Mouse (Mus musculus) hindbrain, embryonic 11.5 days (tissue): Measurements from ENCODE around the gene Upf3a. TPM values are rescaled to one million over a fixed set of nuclear protein-coding genes. Genes with fewer than 3 reads are reported as not detected.
"Not testable (repeated sequence)": the region's sequence is repeated elsewhere in the genome, so short reads cannot be mapped to it uniquely, and the experiment has no call there.

Experiments used
- ATAC-seq: fragments of 200-750 bp; cut with Nextera tagmentation; 2 replicates; pipeline ENCODE4 v1.8.0; 2017; ENCODE audit warnings: mild to moderate bottlenecking, moderate TSS enrichment, moderate library complexity; ENCODE audit not compliant: low FRiP score
- DNase-seq: peaks from one replicate; pipeline ENCODE4 v3.0.0-alpha.2; 2015; ENCODE audit warnings: low spot score
- H3K27ac ChIP-seq: fragments of 300-500 bp; sonication (generic); 2 replicates; pipeline ENCODE4 v1.5.1; 2014; ENCODE audit warnings: mild to moderate bottlenecking, low read depth, low read length
- H3K27me3 ChIP-seq: fragments of 300-500 bp; sonication (generic); 2 replicates; pipeline ENCODE4 v1.6.1; 2014; ENCODE audit warnings: mild to moderate bottlenecking, low read length, moderate library complexity, mixed read lengths; ENCODE audit not compliant: control insufficient read depth, insufficient read depth
- H3K36me3 ChIP-seq: fragments of 300-500 bp; sonication (generic); 2 replicates; pipeline ENCODE4 v1.6.1; 2014; ENCODE audit warnings: mild to moderate bottlenecking, low read length, moderate library complexity, mixed read lengths; ENCODE audit not compliant: control insufficient read depth, insufficient read depth
- H3K4me1 ChIP-seq: fragments of 300-500 bp; sonication (generic); replicated peaks from 2 replicates; pipeline ENCODE4 v1.6.1; 2014; ENCODE audit warnings: low read length, mixed read lengths; ENCODE audit not compliant: control insufficient read depth, insufficient read depth
- H3K4me2 ChIP-seq: fragments of 300-500 bp; sonication (generic); replicated peaks from 2 replicates; pipeline ENCODE4 v1.6.1; 2014; ENCODE audit warnings: mild to moderate bottlenecking, low read depth, low read length
- H3K4me3 ChIP-seq: fragments of 300-500 bp; sonication (generic); 2 replicates; pipeline ENCODE4 v1.5.1; 2014; ENCODE audit warnings: low read depth, low read length
- H3K9ac ChIP-seq: fragments of 300-500 bp; sonication (generic); 2 replicates; pipeline ENCODE4 v1.6.1; 2014; ENCODE audit warnings: low read depth, low read length
- H3K9me3 ChIP-seq: fragments of 300-500 bp; sonication (generic); 2 replicates; pipeline ENCODE4 v1.6.1; 2016; ENCODE audit warnings: low read length; ENCODE audit not compliant: control insufficient read depth
- WGBS: fragments of 180-500 bp; shearing (Covaris S2); extraction: QIAGEN DNeasy Blood & Tissue Kit; methylation state at CpG from one replicate; pipeline ENCODE4 v1.1.7; 2014; 5-methylcytosine and 5-hydroxymethylcytosine counted together
- polyA plus RNA-seq: library from polyadenylated mRNA; unstranded; fragments of >200 nt; fragmentation: Nextera tagmentation; extraction: Ambion mirVana; gene quantifications from 2 replicates; pipeline ENCODE4 v1.2.1, GENCODE M21; 2014

Upf3a gene
- polyA plus RNA-seq, 1 experiment from 2014 or later, result 43.7 TPM

DNA sequence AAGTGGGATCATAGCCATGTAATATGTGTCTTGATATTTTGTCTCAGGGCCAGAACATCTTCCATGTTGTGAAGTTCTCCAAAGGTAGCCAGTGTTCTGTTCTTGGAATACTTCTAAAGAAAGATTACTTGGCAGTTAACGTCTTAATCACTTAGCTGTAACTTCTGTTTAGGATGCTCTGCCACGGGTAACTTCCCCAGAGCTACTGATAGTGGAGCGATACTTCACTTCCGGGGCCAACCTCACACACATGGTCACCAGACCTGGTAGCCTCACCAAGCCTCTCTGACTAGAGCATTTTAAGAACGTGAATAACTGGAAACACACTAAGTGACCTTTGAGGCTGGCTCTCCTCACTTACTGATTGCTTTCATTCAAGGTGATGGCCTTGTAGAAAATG is 14.2 kb downstream of the Upf3a start:
- Histone ChIP-seq H3K36me3 (0 out of 2 replicates have a peak, but pooled peaks cover 4% of the 10 kb centered on the region), H3K27ac (no peak overlapping the region), H3K9ac (no peak overlapping the region), H3K9me3 (no peaks in the 10 kb centered on the region), H3K4me3 (no peak overlapping the region), H3K4me1 (no peaks in the 10 kb centered on the region), H3K4me2 (no peak overlapping the region), H3K27me3 (no peaks in the 10 kb centered on the region)
- no peak for ATAC-seq
- WGBS, result 90% methylated on average over 5 of the region's 5 CpGs
- no peak for DNase-seq

DNA sequence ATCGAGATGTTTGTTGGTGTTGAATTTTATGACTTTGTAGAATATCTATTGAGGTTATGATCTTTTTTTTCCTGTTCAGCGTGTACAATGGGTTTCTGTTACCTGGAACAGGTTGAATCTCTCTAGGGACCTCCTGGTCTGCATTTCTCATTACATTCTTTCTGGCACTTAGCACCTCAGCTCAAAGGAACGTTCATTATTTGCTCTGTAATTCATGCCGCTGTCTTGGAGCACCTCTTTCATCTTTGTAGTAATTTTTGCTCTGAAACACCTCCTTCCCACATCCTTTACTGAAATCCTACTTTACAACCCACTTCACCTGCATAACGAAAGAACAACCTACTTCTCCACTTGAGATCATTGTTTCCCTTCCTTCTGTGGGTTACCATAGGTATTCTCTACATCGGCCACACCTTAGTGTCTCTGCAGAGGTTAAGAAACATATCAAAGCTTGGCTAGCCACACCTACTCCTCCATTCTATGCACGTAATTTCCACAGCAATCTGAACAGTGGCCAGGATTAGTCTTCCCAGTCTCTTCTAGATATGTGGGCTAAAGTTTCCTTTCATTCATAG is 43.3 kb downstream of the Upf3a start:
- Histone ChIP-seq H3K4me2 (no peak overlapping the region), H3K27me3 (no peaks in the 10 kb centered on the region), H3K27ac (no peak overlapping the region), H3K9me3 (no peaks in the 10 kb centered on the region), H3K4me3 (no peak overlapping the region), H3K36me3 (no peaks in the 10 kb centered on the region), H3K9ac (no peak overlapping the region), H3K4me1 (no peaks in the 10 kb centered on the region)
- DNase-seq (no peak), ATAC-seq (no peak)
- WGBS, result 86% methylated on average over 7 of the region's 7 CpGs

DNA sequence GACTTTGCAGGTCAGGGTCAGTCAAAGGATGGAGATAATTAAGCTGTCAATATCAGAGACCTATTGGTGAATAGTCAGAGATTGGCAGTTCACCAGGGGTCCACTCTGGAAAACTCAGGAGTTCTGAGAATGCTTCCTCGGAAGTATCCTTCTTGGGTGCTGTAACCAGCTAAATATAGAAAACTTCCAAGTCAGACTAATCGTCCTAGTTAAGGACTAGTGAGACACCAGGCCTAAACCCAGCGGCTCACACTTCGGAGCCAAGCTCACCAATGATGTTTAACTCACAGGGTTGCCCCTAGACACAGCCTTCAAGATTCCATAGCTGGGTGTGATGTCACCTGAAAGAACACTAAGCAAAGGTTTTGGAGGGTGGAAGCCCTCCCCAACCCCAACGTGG is 52.9 kb downstream of the Upf3a start, which contains the start of gene AF366264:
Gene AF366264 (minus strand): TSS at position 101 of the 400 bp plus-strand sequence.
- not testable (repeated sequence) for H3K27ac ChIP-seq, H3K36me3 ChIP-seq, H3K4me3 ChIP-seq, H3K27me3 ChIP-seq, H3K9ac ChIP-seq, DNase-seq, H3K4me2 ChIP-seq, H3K4me1 ChIP-seq, H3K9me3 ChIP-seq, ATAC-seq
- WGBS, result 86% methylated on average over 5 of the region's 5 CpGs

DNA sequence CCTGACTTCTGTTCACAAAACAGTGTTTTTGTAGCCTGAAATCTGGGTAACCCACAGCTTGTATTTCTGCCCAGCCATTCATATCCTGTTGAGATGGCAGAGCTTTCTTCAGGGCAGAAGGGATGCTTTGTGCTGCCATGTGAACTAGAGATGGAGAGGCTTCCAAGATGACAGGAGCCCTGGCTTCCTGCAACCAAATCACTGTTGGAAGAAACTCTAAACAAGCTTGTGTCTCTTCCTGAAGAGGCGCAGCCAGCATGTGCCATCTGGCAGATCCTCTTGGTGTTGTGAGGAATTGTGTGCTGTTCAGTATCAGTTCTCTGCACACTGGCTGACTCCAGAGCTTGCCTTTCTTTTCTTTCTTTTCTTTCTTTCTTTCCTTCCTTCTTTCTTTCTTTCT is 57.9 kb downstream of the Upf3a start:
- not testable (repeated sequence) for H3K27ac ChIP-seq, DNase-seq, ATAC-seq

More for the DNA sequence above, 57.9 kb downstream of the Upf3a start:
- not testable (repeated sequence) for H3K4me3 ChIP-seq, H3K36me3 ChIP-seq, H3K9me3 ChIP-seq, H3K4me2 ChIP-seq, H3K4me1 ChIP-seq, H3K9ac ChIP-seq, H3K27me3 ChIP-seq
- WGBS, result 70% methylated on average over 1 of the region's 1 CpGs

Other genes starting within 250 kb of the Upf3a start
- not detected in 2 replicates for gene 1700029H14Rik, start 223.2 kb upstream of the Upf3a start, polyA plus RNA-seq
- 19.4 and 24.3 TPM in 2 replicates for gene Rasa3, start 108.0 kb upstream of the Upf3a start, polyA plus RNA-seq
- gene Cfap97d2, start 79.7 kb upstream of the Upf3a start, polyA plus RNA-seq, result 0.85 and 1.0 TPM in 2 replicates
- gene Cdc16, start 27.9 kb upstream of the Upf3a start, polyA plus RNA-seq, result 262 and 270 TPM in 2 replicates
- not detected in 2 replicates for gene AF366264, start 52.8 kb downstream of the Upf3a start, polyA plus RNA-seq
- 47.7 and 57.3 TPM in 2 replicates for gene Champ1, start 84.0 kb downstream of the Upf3a start, polyA plus RNA-seq
- 73.3 and 79.1 TPM in 2 replicates for gene Coprs, start 104.7 kb downstream of the Upf3a start, polyA plus RNA-seq